In genomic region chr2:28867495-28867894, GRCm38 (mm10) we compare ENCODE assay signal across 19 mouse cellular contexts. TPM values are rescaled to one million over a fixed set of nuclear protein-coding genes. Genes with fewer than 3 reads are reported as not detected.
DNase-seq lines count a peak whose midpoint lies in the region; ATAC-seq and TF ChIP-seq lines count a peak whose summit lies in the region.
"Had no signal": no experiment of that assay in that cellular context is flagged by ENCODE, and none has a peak within 500 bp of the region (broad histone marks: within the 10 kb centered on the region; RNA-seq: fewer than 3 reads in every experiment).

No protein-coding gene starts in this region.

- H3K27ac ChIP-seq in embryonic facial prominence, embryonic 14.5 days (replicated peaks; ENCODE audit: low read depth, low read length) = no peak overlapping the region
- H3K27ac ChIP-seq in embryonic facial prominence, embryonic 10.5 days (replicated peaks) = no peak overlapping the region
- H3K27ac ChIP-seq in lung, embryonic 14.5 days (ENCODE audit: low read depth) = no peak overlapping the region
- H3K27ac ChIP-seq: kidney, postnatal 0 days; liver, embryonic 12.5 days had no signal

- peaks cover 71% of the 10 kb centered on the region for H3K36me3 ChIP-seq in embryonic facial prominence, embryonic 14.5 days (ENCODE audit: control insufficient read depth, insufficient read depth, low read length)
- H3K36me3 ChIP-seq in embryonic facial prominence, embryonic 10.5 days (replicated peaks) = peaks cover 89% of the 10 kb centered on the region
- H3K36me3 ChIP-seq in lung, embryonic 14.5 days (ENCODE audit: insufficient read depth) = peaks cover 63% of the 10 kb centered on the region

- no peak overlapping the region for H3K4me3 ChIP-seq in embryonic facial prominence, embryonic 14.5 days (ENCODE audit: low read depth, low read length)
- no peak overlapping the region for H3K4me3 ChIP-seq in embryonic facial prominence, embryonic 10.5 days
- H3K4me3 ChIP-seq in lung, embryonic 14.5 days (ENCODE audit: low read depth, low read length) = no peak overlapping the region
- H3K4me3 ChIP-seq: liver, embryonic 12.5 days had no signal

- peak; percentile 20 for DNase-seq in embryonic facial prominence, embryonic 14.5 days (ENCODE audit: low spot score)
- no peak for DNase-seq in embryonic facial prominence, embryonic 10.5 days (ENCODE audit: low spot score)
- peak; percentile 4 for DNase-seq in lung, embryonic 14.5 days
- no peak for DNase-seq in lung, postnatal 25 days (ENCODE audit: low spot score)
- peak; percentile 59 for DNase-seq in cerebellum, adult 11 months
- peak; percentile 62 to 64 for DNase-seq in cerebellum, postnatal 36 days
- no peak for DNase-seq in frontal cortex, postnatal 14 days (ENCODE audit: low spot score in 2 of 2)

- H3K27me3 ChIP-seq in embryonic facial prominence, embryonic 14.5 days (replicated peaks; ENCODE audit: control insufficient read depth, insufficient read depth, low read length) = no peaks in the 10 kb centered on the region
- H3K27me3 ChIP-seq in embryonic facial prominence, embryonic 10.5 days (replicated peaks; ENCODE audit: low read depth, poor library complexity, severe bottlenecking) = no peaks in the 10 kb centered on the region
- H3K27me3 ChIP-seq in lung, embryonic 14.5 days (ENCODE audit: insufficient read depth, low read length) = no peaks in the 10 kb centered on the region
- H3K27me3 ChIP-seq: CH12.LX; liver, embryonic 12.5 days; Patski had no signal

- WGBS in embryonic facial prominence, embryonic 14.5 days = 70% methylated on average over 7 of the region's 7 CpGs
- WGBS in embryonic facial prominence, embryonic 10.5 days = 84% methylated on average over 7 of the region's 7 CpGs
- WGBS in lung, embryonic 14.5 days = 56% methylated on average over 7 of the region's 7 CpGs

- no peak overlapping the region for H3K9ac ChIP-seq in embryonic facial prominence, embryonic 14.5 days (ENCODE audit: low read depth, low read length)
- H3K9ac ChIP-seq in lung, embryonic 14.5 days = no peak overlapping the region
- H3K9ac ChIP-seq: liver, embryonic 12.5 days had no signal

- H3K9me3 ChIP-seq in embryonic facial prominence, embryonic 14.5 days (ENCODE audit: control insufficient read depth, low read length) = no peaks in the 10 kb centered on the region
- H3K9me3 ChIP-seq in embryonic facial prominence, embryonic 10.5 days = no peaks in the 10 kb centered on the region
- H3K9me3 ChIP-seq in lung, embryonic 14.5 days (ENCODE audit: low read depth, low read length) = no peaks in the 10 kb centered on the region
- H3K9me3 ChIP-seq: liver, embryonic 12.5 days had no signal

- no peaks in the 10 kb centered on the region for H3K4me1 ChIP-seq in embryonic facial prominence, embryonic 14.5 days (ENCODE audit: control insufficient read depth, insufficient read depth, low read length)
- H3K4me1 ChIP-seq in embryonic facial prominence, embryonic 10.5 days = no peaks in the 10 kb centered on the region
- no peaks in the 10 kb centered on the region for H3K4me1 ChIP-seq in lung, embryonic 14.5 days (ENCODE audit: insufficient read depth)
- H3K4me1 ChIP-seq: liver, embryonic 12.5 days had no signal

- no peak for TF ChIP-seq CTCF in lung, embryonic 14.5 days (IDR thresholded peaks at IDR 0.05; ENCODE audit: low read depth)

- ATAC-seq in embryonic facial prominence, embryonic 14.5 days (ENCODE audit: low read depth) = peak; percentile 41; the same call in 1 of the 2 replicates
- no peak for ATAC-seq in lung, embryonic 14.5 days (ENCODE audit: insufficient read depth)
- no peak for ATAC-seq in erythroid progenitor cell, adult 5-6 weeks (replicated peaks; ENCODE audit: low FRiP score, poor library complexity, severe bottlenecking)
- ATAC-seq: liver, embryonic 12.5 days; Patski had no signal

- H3K4me2 ChIP-seq in embryonic facial prominence, embryonic 14.5 days (ENCODE audit: low read depth, low read length) = no peak overlapping the region
- H3K4me2 ChIP-seq in lung, embryonic 14.5 days = no peak overlapping the region
- H3K4me2 ChIP-seq: liver, embryonic 12.5 days had no signal

RNA-seq across cellular contexts. Expression of gene Ddx31, which starts 27.3 kb away (rescaled TPM):
- polyA plus RNA-seq in embryonic facial prominence, embryonic 14.5 days (2014; fragmentation: Nextera tagmentation; extraction: Ambion mirVana) = 12.7 and 13.3 TPM in 2 replicates
- polyA plus RNA-seq in embryonic facial prominence, embryonic 10.5 days (2016; fragmentation: Nextera tagmentation; extraction: Ambion mirVana) = 21.8 and 23.6 TPM in 2 replicates
- 15.6 and 16.5 TPM in 2 replicates for polyA plus RNA-seq in lung, embryonic 14.5 days (2014; fragmentation: Nextera tagmentation; extraction: Ambion mirVana)
- total RNA-seq in erythroid progenitor cell, adult 5-6 weeks (2015; ENCODE audit: low replicate concordance) = 9.4 TPM in 1 of 2 replicates, not detected in the other
- 0.68 and 3.2 TPM in 2 replicates for total RNA-seq in erythroid progenitor cell, adult 5-6 weeks (2017; ENCODE audit: low replicate concordance)

RNA-seq across cellular contexts. Expression of gene Gtf3c4, which starts 27.3 kb away (rescaled TPM):
- 20.5 and 20.6 TPM in 2 replicates for polyA plus RNA-seq in embryonic facial prominence, embryonic 14.5 days (2014; fragmentation: Nextera tagmentation; extraction: Ambion mirVana)
- polyA plus RNA-seq in embryonic facial prominence, embryonic 10.5 days (2016; fragmentation: Nextera tagmentation; extraction: Ambion mirVana) = 23.8 and 24.1 TPM in 2 replicates
- 27.8 and 29.0 TPM in 2 replicates for polyA plus RNA-seq in lung, embryonic 14.5 days (2014; fragmentation: Nextera tagmentation; extraction: Ambion mirVana)
- total RNA-seq in erythroid progenitor cell, adult 5-6 weeks (2015; ENCODE audit: low replicate concordance) = 4.7 and 6.7 TPM in 2 replicates
- 5.7 and 7.8 TPM in 2 replicates for total RNA-seq in erythroid progenitor cell, adult 5-6 weeks (2017; ENCODE audit: low replicate concordance)

RNA-seq across cellular contexts. Expression of gene Barhl1, which starts 49.0 kb away (rescaled TPM):
- polyA plus RNA-seq in embryonic facial prominence, embryonic 14.5 days (2014; fragmentation: Nextera tagmentation; extraction: Ambion mirVana) = 0.11 TPM in 1 of 2 replicates, not detected in the other
- 1.2 and 1.4 TPM in 2 replicates for polyA plus RNA-seq in embryonic facial prominence, embryonic 10.5 days (2016; fragmentation: Nextera tagmentation; extraction: Ambion mirVana)
- not detected in 2 replicates for polyA plus RNA-seq in lung, embryonic 14.5 days (2014; fragmentation: Nextera tagmentation; extraction: Ambion mirVana)
- not detected in 2 replicates for total RNA-seq in erythroid progenitor cell, adult 5-6 weeks (2015; ENCODE audit: low replicate concordance)
- total RNA-seq in erythroid progenitor cell, adult 5-6 weeks (2017; ENCODE audit: low replicate concordance) = not detected in 2 replicates
- total RNA-seq: adrenal gland, adult 18-20 months; CH12.LX; gastrocnemius, postnatal 4 days; layer of hippocampus, adult 8-10 months; left cerebral cortex, postnatal 36 days; neutrophil, adult 5-6 weeks had no signal
- polyA plus RNA-seq: heart, embryonic 16.5 days; intestine, embryonic 14.5 days; kidney, postnatal 0 days; liver, embryonic 12.5 days had no signal

Comparison
In these comparisons a context has a peak if more than half of its experiments do, and no peak if none do; other contexts are left out.
1. DNase-seq: peak in embryonic facial prominence, embryonic 14.5 days (single experiment), lung, embryonic 14.5 days (single experiment), cerebellum, adult 11 months (single experiment) and cerebellum, postnatal 36 days (2 of 2); none in embryonic facial prominence, embryonic 10.5 days (single experiment), lung, postnatal 25 days (single experiment) and frontal cortex, postnatal 14 days (0 of 2).